Mouse (Mus musculus) C2C12 (cell line): Measurements from ENCODE around the gene Izumo2. TPM values are rescaled to one million over a fixed set of nuclear protein-coding genes. Genes with fewer than 3 reads are reported as not detected.
"Not testable (repeated sequence)": the region's sequence is repeated elsewhere in the genome, so short reads cannot be mapped to it uniquely, and the experiment has no call there.

Experiments
- H3K27me3 ChIP-seq: one replicate; pipeline ENCODE4 v1.6.1; 2011; ENCODE audit not compliant: control insufficient read depth, insufficient read depth, insufficient read length
- H3K36me3 ChIP-seq: one replicate; pipeline ENCODE4 v1.6.1; 2011; ENCODE audit not compliant: control insufficient read depth, insufficient read depth
- H3K4me3 ChIP-seq: one replicate; pipeline ENCODE4 v1.5.1; 2011; ENCODE audit warnings: mild to moderate bottlenecking, control low read depth; ENCODE audit not compliant: poor library complexity, insufficient read depth, severe bottlenecking
- H3K79me2 ChIP-seq: one replicate; pipeline ENCODE4 v1.6.1; 2011; ENCODE audit not compliant: control insufficient read depth, insufficient read depth
- H3K79me3 ChIP-seq: one replicate; pipeline ENCODE4 v1.6.1; 2011; ENCODE audit warnings: low read depth, control low read depth
- H3ac ChIP-seq: one replicate; pipeline ENCODE3; 2011; ENCODE audit warnings: low read depth; ENCODE audit not compliant: control insufficient read depth, insufficient read length
- CEBPB ChIP-seq: IDR thresholded peaks from one replicate; pipeline ENCODE4 v1.6.1; 2011; ENCODE audit warnings: low read depth, mild to moderate bottlenecking, control low read depth, moderate library complexity
- CTCF ChIP-seq: IDR thresholded peaks from one replicate; pipeline ENCODE4 v1.5.1; 2011; ENCODE audit not compliant: control insufficient read depth, insufficient read depth, insufficient read length
- FOSL1 ChIP-seq: IDR thresholded peaks from one replicate; pipeline ENCODE4 v1.8.0; 2011; ENCODE audit warnings: mild to moderate bottlenecking, low read length; ENCODE audit not compliant: poor library complexity, insufficient read depth, severe bottlenecking
- MAX ChIP-seq: IDR thresholded peaks from one replicate; pipeline ENCODE4 v1.6.1; 2011; ENCODE audit warnings: mild to moderate bottlenecking, control low read depth
- MYOD1 ChIP-seq: IDR thresholded peaks from one replicate; pipeline ENCODE4 v1.6.1; 2011; ENCODE audit warnings: low read depth; ENCODE audit not compliant: control insufficient read depth, insufficient read length
- MYOG ChIP-seq: IDR thresholded peaks from one replicate; pipeline ENCODE4 v1.6.1; 2011; ENCODE audit not compliant: control insufficient read depth, insufficient read length; ENCODE audit errors: extremely low read depth
- USF1 ChIP-seq: IDR thresholded peaks from one replicate; pipeline ENCODE4 v1.6.1; 2011; ENCODE audit warnings: low read depth, mild to moderate bottlenecking, control low read depth, moderate library complexity
- polyA plus RNA-seq: library from polyadenylated mRNA; unstranded; fragments of >200 nt; fragmentation: generic; extraction: Trizol; gene quantifications from one replicate; pipeline ENCODE4 v1.2.1, GENCODE M21; 2012; ENCODE audit warnings: missing spikeins

Izumo2 gene
- polyA plus RNA-seq, 1 experiment = not detected

- Histone ChIP-seq H3K79me3 (no peaks in the 10 kb centered on the region), H3K4me3 (no peak overlapping the region), H3K79me2 (no peaks in the 10 kb centered on the region), H3K27me3 (peaks cover 3% of the 10 kb centered on the region), H3K36me3 (no peaks in the 10 kb centered on the region), H3ac (no peak overlapping the region)
- TF ChIP-seq CTCF (no peak), MYOD1 (no peak), CEBPB (no peak), MYOG (no peak), MAX (no peak), FOSL1 (no peak), USF1 (no peak)
Observed at GRCm38 (mm10) chr7:44733723-44734122, 25.2 kb downstream of the Izumo2 start.

DNA sequence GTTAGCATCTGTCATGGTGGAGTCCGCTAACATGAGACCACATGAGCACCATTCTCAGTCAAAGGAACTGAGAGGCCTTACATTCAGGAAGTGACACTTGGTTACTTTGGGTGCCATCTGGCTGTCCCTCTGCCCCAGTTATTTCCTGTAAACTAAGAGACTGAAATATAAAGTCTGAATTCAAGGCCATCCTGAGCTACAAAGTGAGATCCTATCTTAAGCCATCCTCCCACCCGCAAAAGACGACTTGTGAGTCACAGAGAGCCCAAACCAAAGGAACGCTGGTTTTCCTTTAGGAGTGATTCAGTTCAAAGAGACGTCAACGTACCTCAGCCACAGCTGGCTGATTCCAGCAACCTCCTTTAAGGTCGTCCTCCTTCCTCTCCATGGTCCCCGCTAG, 32.8 kb downstream of the Izumo2 start:
- Histone ChIP-seq H3K36me3 (no peaks in the 10 kb centered on the region), H3K79me3 (no peaks in the 10 kb centered on the region), H3K27me3 (no peaks in the 10 kb centered on the region), H3K79me2 (no peaks in the 10 kb centered on the region), H3ac (no peak overlapping the region), H3K4me3 (no peak overlapping the region)
- TF ChIP-seq MYOG (no peak), CEBPB (no peak)

- Histone ChIP-seq H3K27me3 (no peaks in the 10 kb centered on the region), H3K79me3 (no peaks in the 10 kb centered on the region), H3K36me3 (no peaks in the 10 kb centered on the region), H3ac (no peak overlapping the region), H3K79me2 (peaks cover under 1% of the 10 kb centered on the region), H3K4me3 (no peak overlapping the region)
- TF ChIP-seq MYOG = no peak
Observed at GRCm38 (mm10) chr7:44744270-44744669, 35.7 kb downstream of the Izumo2 start.

GRCm38 (mm10) chr7:44745076-44745475, 36.5 kb downstream of the Izumo2 start:
- TF ChIP-seq CEBPB (peak; percentile 24), CTCF (peak; percentile 83), MYOG (no peak)
- H3ac ChIP-seq = peak overlapping the region; percentile 25
- H3K79me3 ChIP-seq = no peaks in the 10 kb centered on the region
- H3K4me3 ChIP-seq = peak overlapping the region; percentile 14
- no peaks in the 10 kb centered on the region for H3K36me3 ChIP-seq
- H3K79me2 ChIP-seq = peaks cover 7% of the 10 kb centered on the region
- no peaks in the 10 kb centered on the region for H3K27me3 ChIP-seq

- peaks cover 3% of the 10 kb centered on the region for H3K79me3 ChIP-seq
- TF ChIP-seq USF1 = no peak
- no peak for TF ChIP-seq MYOD1
- no peak for TF ChIP-seq MYOG
- TF ChIP-seq MAX = no peak
- no peak for TF ChIP-seq CEBPB
- TF ChIP-seq CTCF = no peak
- TF ChIP-seq FOSL1 = no peak
- no peak overlapping the region for H3ac ChIP-seq
- peaks cover 4% of the 10 kb centered on the region for H3K36me3 ChIP-seq
- H3K27me3 ChIP-seq = no peaks in the 10 kb centered on the region
- peaks cover 7% of the 10 kb centered on the region for H3K79me2 ChIP-seq
- H3K4me3 ChIP-seq = no peak overlapping the region
Observed at GRCm38 (mm10) chr7:44747115-44747514, 38.6 kb downstream of the Izumo2 start.

GRCm38 (mm10) chr7:44748101-44749044, 39.8 kb downstream of the Izumo2 start, which contains the start of gene Vrk3:
Gene Vrk3 (plus strand): TSS chr7:44748413.
- peaks cover 3% of the 10 kb centered on the region for H3K79me3 ChIP-seq

GRCm38 (mm10) chr7:44750950-44751349, 42.4 kb downstream of the Izumo2 start, which contains the start of gene Zfp473:
Gene Zfp473 (minus strand): TSS chr7:44751050.
- not testable (repeated sequence) for H3K4me3 ChIP-seq, H3K79me3 ChIP-seq, H3K27me3 ChIP-seq, H3ac ChIP-seq, H3K79me2 ChIP-seq
- H3K36me3 ChIP-seq = peaks cover 36% of the 10 kb centered on the region

More at GRCm38 (mm10) chr7:44748101-44749044, 39.8 kb downstream of the Izumo2 start, which contains the start of gene Vrk3:
- peaks cover 12% of the 10 kb centered on the region for H3K36me3 ChIP-seq
- H3ac ChIP-seq = peak within 1 kb of the TSS; percentile 80
- H3K27me3 ChIP-seq = no peaks in the 10 kb centered on the region
- peak within 1 kb of the TSS; percentile 45 for H3K4me3 ChIP-seq
- TF ChIP-seq MAX = peak; percentile 10
- TF ChIP-seq FOSL1 = no peak
- H3K79me2 ChIP-seq = peaks cover 7% of the 10 kb centered on the region
